Mouse (Mus musculus) forebrain, postnatal 0 days (tissue): ENCODE results near the gene Haus6. TPM values are rescaled to one million over a fixed set of nuclear protein-coding genes. Genes with fewer than 3 reads are reported as not detected.
"Not testable (repeated sequence)": the region's sequence is repeated elsewhere in the genome, so short reads cannot be mapped to it uniquely, and the experiment has no call there.

ENCODE experiments used
- ATAC-seq: fragments of 200-750 bp; cut with Nextera tagmentation; 2 replicates; pipeline ENCODE4 v1.8.0; 2017; ENCODE audit warnings: mild to moderate bottlenecking, moderate library complexity
- DNase-seq: peaks from one replicate; pipeline ENCODE4 v3.0.0-alpha.2; 2015
- H3K27ac ChIP-seq: fragments of 300-500 bp; sonication (generic); 2 replicates; pipeline ENCODE4 v1.5.1; 2014; ENCODE audit warnings: low read depth, mild to moderate bottlenecking, antibody characterized with exemption, low read length, moderate library complexity, mixed read lengths
- H3K27me3 ChIP-seq: fragments of 300-500 bp; sonication (generic); 2 replicates; pipeline ENCODE4 v1.6.1; 2014; ENCODE audit warnings: mild to moderate bottlenecking, low read length, mixed read lengths; ENCODE audit not compliant: insufficient read depth
- H3K36me3 ChIP-seq: fragments of 300-500 bp; sonication (generic); 2 replicates; pipeline ENCODE4 v1.6.1; 2014; ENCODE audit warnings: mild to moderate bottlenecking, moderate library complexity; ENCODE audit not compliant: insufficient read depth
- H3K4me1 ChIP-seq: fragments of 300-500 bp; sonication (generic); 2 replicates; pipeline ENCODE4 v1.6.1; 2014; ENCODE audit warnings: antibody characterized with exemption; ENCODE audit not compliant: insufficient read depth
- H3K4me2 ChIP-seq: fragments of 300-500 bp; sonication (generic); 2 replicates; pipeline ENCODE4 v1.6.1; 2014; ENCODE audit warnings: low read depth, mild to moderate bottlenecking, moderate library complexity
- H3K4me3 ChIP-seq: fragments of 300-500 bp; sonication (generic); 2 replicates; pipeline ENCODE4 v1.5.1; 2014; ENCODE audit warnings: low read depth, low read length, mixed read lengths
- H3K9ac ChIP-seq: fragments of 300-500 bp; sonication (generic); 2 replicates; pipeline ENCODE4 v1.6.1; 2014; ENCODE audit warnings: mild to moderate bottlenecking
- H3K9me3 ChIP-seq: fragments of 300-500 bp; sonication (generic); 2 replicates; pipeline ENCODE4 v1.6.1; 2016; ENCODE audit warnings: low read length
- CTCF ChIP-seq: sonication (generic); IDR thresholded peaks from 2 replicates; pipeline ENCODE4 v1.5.1; 2016; ENCODE audit warnings: antibody characterized with exemption, control low read depth, low read depth
- WGBS: fragments of 180-500 bp; shearing (Covaris S2); extraction: QIAGEN DNeasy Blood & Tissue Kit; methylation state at CpG from one replicate; pipeline ENCODE4 v1.1.7; 2014; 5-methylcytosine and 5-hydroxymethylcytosine counted together
- polyA plus RNA-seq: library from polyadenylated mRNA; unstranded; fragments of >200 nt; fragmentation: Nextera tagmentation; extraction: Ambion mirVana; gene quantifications from 2 replicates; pipeline ENCODE4 v1.2.1, GENCODE M21; 2015
- total RNA-seq: library from RNA; depleted of rRNA; stranded (reverse); fragments of >200 nt; gene quantifications from 2 replicates; pipeline ENCODE4 v1.2.3, GENCODE M21; 2014; rRNA removed

The Haus6 gene
- total RNA-seq (5.5 and 11.4 TPM in 2 replicates), polyA plus RNA-seq (3.7 and 4.3 TPM in 2 replicates)

DNA sequence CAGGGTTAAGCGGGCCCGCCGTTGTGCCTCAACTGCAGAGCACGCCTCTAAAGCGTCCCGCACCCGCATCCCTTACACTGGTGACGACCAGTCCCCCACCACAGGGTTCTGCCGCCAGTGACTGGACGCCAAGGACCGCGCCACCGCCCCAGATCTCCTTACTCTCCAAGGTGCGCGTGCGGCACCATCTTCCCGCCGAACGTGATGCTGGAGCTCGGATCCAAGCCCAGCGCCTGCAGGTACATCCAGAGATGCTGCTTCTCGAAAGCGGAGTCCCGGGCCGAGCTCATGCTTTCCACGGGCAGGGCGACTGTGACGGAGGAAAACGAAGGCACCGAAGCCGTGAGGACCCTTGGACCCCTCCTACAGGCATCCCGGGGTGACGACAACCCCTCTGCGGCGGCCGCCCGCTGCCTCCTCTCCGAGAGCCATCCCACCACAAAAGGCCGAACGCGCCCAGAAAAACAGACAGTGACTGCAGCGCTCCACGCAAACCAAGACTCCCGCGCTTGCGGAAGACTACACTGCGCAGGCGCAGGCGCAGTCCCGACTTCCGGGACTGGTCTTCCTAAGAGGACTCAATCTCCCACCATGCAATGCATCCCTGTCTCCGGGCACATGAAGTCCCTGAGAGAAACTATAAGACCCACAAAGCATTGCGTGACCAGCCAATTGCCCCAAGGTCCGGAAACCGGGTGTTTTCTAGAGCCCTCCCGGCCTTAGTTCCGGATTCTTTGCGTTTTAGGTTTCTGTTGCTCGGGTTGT is at the start of gene Haus6:
Haus6 (minus strand) TSS at position 532 of the 765 bp plus-strand sequence.
- Histone ChIP-seq H3K36me3 (no peaks in the 10 kb centered on the region), H3K9ac (peak within 1 kb of the TSS; percentile 57), H3K27ac (peak within 1 kb of the TSS; percentile 64), H3K27me3 (no peaks in the 10 kb centered on the region), H3K4me2 (peak within 1 kb of the TSS; percentile 79), H3K9me3 (no peaks in the 10 kb centered on the region), H3K4me3 (peak within 1 kb of the TSS; percentile 62), H3K4me1 (peaks cover 8% of the 10 kb centered on the region; the same call in 1 of the 2 replicates)
- ATAC-seq (peak; percentile 100), DNase-seq (peak; percentile 97)
- under 1% methylated on average over 59 of the region's 59 CpGs for WGBS
- 0 out of 2 replicates have a peak, but pooled peaks have one; percentile 7 for TF ChIP-seq CTCF

DNA sequence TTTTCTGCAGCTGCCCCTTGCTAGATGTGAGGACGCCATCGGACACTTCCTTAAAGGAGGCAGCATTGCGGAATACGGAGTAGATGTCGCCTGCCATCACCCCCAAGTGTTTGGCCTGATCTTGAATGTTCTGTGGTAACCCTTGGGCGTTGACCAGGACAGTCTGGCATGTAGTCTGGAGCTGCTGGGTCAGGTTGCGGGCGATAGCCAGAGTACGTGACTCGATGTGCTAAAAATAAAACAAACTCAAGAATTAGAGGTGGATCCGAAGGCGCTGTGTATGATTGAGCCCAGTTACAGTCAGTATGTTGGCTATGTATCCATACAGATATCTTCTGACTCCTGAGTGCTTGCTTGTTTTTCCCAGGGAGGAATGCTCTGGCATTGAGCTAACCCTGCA is 45.3 kb upstream of the Haus6 start:
- H3K4me1 ChIP-seq: no peaks in the 10 kb centered on the region
- no peak overlapping the region for H3K4me2 ChIP-seq
- H3K27ac ChIP-seq: no peak overlapping the region
- H3K27me3 ChIP-seq: no peaks in the 10 kb centered on the region
- ATAC-seq (no peak), DNase-seq (no peak)
- no peak for TF ChIP-seq CTCF
- H3K36me3 ChIP-seq: peaks cover 37% of the 10 kb centered on the region
- 96% methylated on average over 12 of the region's 12 CpGs for WGBS
- no peaks in the 10 kb centered on the region for H3K9me3 ChIP-seq
- H3K9ac ChIP-seq: no peak overlapping the region
- no peak overlapping the region for H3K4me3 ChIP-seq

- not testable (repeated sequence) for H3K9me3 ChIP-seq, DNase-seq, H3K27ac ChIP-seq, H3K4me3 ChIP-seq, H3K4me1 ChIP-seq, ATAC-seq, H3K4me2 ChIP-seq, H3K9ac ChIP-seq, H3K27me3 ChIP-seq
- H3K36me3 ChIP-seq: peaks cover 37% of the 10 kb centered on the region
- WGBS: 95% methylated on average over 8 of the region's 8 CpGs
Observed at GRCm38 (mm10) chr4:86656410-86656809, 44.6 kb upstream of the Haus6 start.

GRCm38 (mm10) chr4:86651686-86652384 is 40.0 kb upstream of the Haus6 start:
- Histone ChIP-seq H3K4me3 (no peak overlapping the region), H3K36me3 (peaks cover 8% of the 10 kb centered on the region; the same call in 1 of the 2 replicates), H3K4me1 (no peaks in the 10 kb centered on the region), H3K27ac (no peak overlapping the region), H3K9me3 (no peaks in the 10 kb centered on the region), H3K9ac (no peak overlapping the region), H3K27me3 (no peaks in the 10 kb centered on the region), H3K4me2 (no peak overlapping the region)
- 69% methylated on average over 10 of the region's 10 CpGs for WGBS
- DNase-seq: no peak
- TF ChIP-seq CTCF: peak; percentile 52
- no peak for ATAC-seq

DNA sequence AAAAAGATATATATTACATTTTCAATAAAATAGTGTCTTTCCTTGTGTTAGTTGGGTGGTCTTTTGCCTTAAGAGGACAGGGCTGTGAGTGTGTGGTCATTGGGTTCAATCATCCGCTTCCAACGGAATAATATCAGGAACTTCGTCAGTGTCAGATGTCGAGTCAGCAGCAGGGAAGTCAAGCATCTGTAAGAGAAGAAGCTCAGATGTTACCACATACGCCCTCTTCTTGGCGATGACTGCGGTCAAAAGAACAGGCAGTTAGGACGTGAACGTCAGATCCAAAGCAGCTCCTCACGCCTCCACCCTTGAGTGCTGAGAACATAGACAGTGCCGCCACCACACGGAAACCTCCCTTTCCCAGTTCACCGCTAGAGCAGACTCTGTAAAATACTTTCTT is 36.5 kb upstream of the Haus6 start:
- DNase-seq, ATAC-seq, H3K9ac ChIP-seq, H3K27ac ChIP-seq, H3K27me3 ChIP-seq, H3K4me2 ChIP-seq, H3K4me1 ChIP-seq, H3K4me3 ChIP-seq, H3K36me3 ChIP-seq, H3K9me3 ChIP-seq: not testable (repeated sequence)
- WGBS: 92% methylated on average over 10 of the region's 13 CpGs

GRCm38 (mm10) chr4:86637561-86637960 is 25.7 kb upstream of the Haus6 start:
- not testable (repeated sequence) for DNase-seq, ATAC-seq
- WGBS: 94% methylated on average over 9 of the region's 9 CpGs

GRCm38 (mm10) chr4:86634873-86635272 is 23.0 kb upstream of the Haus6 start:
- ATAC-seq, H3K9ac ChIP-seq, H3K27ac ChIP-seq, H3K4me3 ChIP-seq, H3K4me2 ChIP-seq, H3K36me3 ChIP-seq, H3K9me3 ChIP-seq, DNase-seq, H3K4me1 ChIP-seq, H3K27me3 ChIP-seq: not testable (repeated sequence)

More at GRCm38 (mm10) chr4:86637561-86637960, 25.7 kb upstream of the Haus6 start:
- not testable (repeated sequence) for H3K9ac ChIP-seq, H3K4me3 ChIP-seq, H3K4me1 ChIP-seq, H3K27me3 ChIP-seq, H3K4me2 ChIP-seq, H3K27ac ChIP-seq, H3K9me3 ChIP-seq, H3K36me3 ChIP-seq

- DNase-seq: not testable (repeated sequence)
Observed at GRCm38 (mm10) chr4:86634312-86634711, 22.5 kb upstream of the Haus6 start.

DNA sequence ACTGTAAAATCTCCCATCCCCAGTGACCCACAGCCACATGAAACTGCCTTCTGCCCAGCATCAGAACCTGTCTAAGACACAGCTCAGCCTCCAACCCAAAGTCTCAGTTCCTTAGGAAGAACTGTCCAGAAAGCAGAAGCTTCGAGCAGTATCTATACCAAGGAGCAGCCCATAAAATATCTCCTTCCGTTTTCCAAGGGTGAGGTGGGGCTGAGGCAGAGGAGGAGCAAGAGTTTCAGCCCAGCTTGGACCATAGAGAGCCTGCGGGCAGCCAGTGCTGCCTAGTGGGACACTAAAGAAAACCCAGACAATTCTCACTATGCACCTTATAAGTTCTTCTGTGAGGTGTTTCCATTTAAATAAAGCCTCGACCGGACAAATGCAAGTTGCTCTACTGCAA is 20.7 kb upstream of the Haus6 start:
- not testable (repeated sequence) for H3K9ac ChIP-seq, H3K27ac ChIP-seq, H3K4me1 ChIP-seq, H3K36me3 ChIP-seq, H3K9me3 ChIP-seq, ATAC-seq, DNase-seq, H3K4me2 ChIP-seq, H3K4me3 ChIP-seq, H3K27me3 ChIP-seq
- 66% methylated on average over 4 of the region's 5 CpGs for WGBS

More at GRCm38 (mm10) chr4:86634312-86634711, 22.5 kb upstream of the Haus6 start:
- not testable (repeated sequence) for H3K27me3 ChIP-seq, H3K27ac ChIP-seq, H3K9me3 ChIP-seq, H3K4me1 ChIP-seq, H3K36me3 ChIP-seq, H3K4me2 ChIP-seq, ATAC-seq, H3K9ac ChIP-seq, H3K4me3 ChIP-seq
